ENCODE assay signal across 7 mouse cellular contexts in genomic region chr6:47813257-47813878, GRCm38 (mm10). TPM values are rescaled to one million over a fixed set of nuclear protein-coding genes. Genes with fewer than 3 reads are reported as not detected.
DNase-seq lines count a peak whose midpoint lies in the region; ATAC-seq and TF ChIP-seq lines count a peak whose summit lies in the region.

Pdia4 (minus strand) TSS chr6:47813430.

- H3K9ac ChIP-seq in intestine, postnatal 0 days (ENCODE audit: low read depth, low read length), result peak within 1 kb of the TSS; percentile 69
- peak within 1 kb of the TSS; percentile 90 for H3K9ac ChIP-seq in midbrain, embryonic 12.5 days (replicated peaks)

- H3K36me3 ChIP-seq in embryonic facial prominence, embryonic 10.5 days (replicated peaks), result peaks cover 35% of the 10 kb centered on the region
- H3K36me3 ChIP-seq in intestine, postnatal 0 days (ENCODE audit: control insufficient read depth, insufficient read depth), result 0 out of 2 replicates have a peak, but pooled peaks cover 4% of the 10 kb centered on the region
- H3K36me3 ChIP-seq in midbrain, embryonic 12.5 days, result peaks cover 16% of the 10 kb centered on the region
- no peaks in the 10 kb centered on the region for H3K36me3 ChIP-seq in small intestine, adult 2 months (ENCODE audit: control insufficient read depth, insufficient read depth, low read length)

- WGBS in embryonic facial prominence, embryonic 10.5 days, result under 1% methylated on average over 44 of the region's 44 CpGs
- under 1% methylated on average over 44 of the region's 44 CpGs for WGBS in intestine, postnatal 0 days
- WGBS in midbrain, embryonic 12.5 days, result under 1% methylated on average over 44 of the region's 44 CpGs
- 1% methylated on average over 44 of the region's 44 CpGs for WGBS in small intestine, adult 2 months

- peak; percentile 90 for TF ChIP-seq POLR2A in small intestine, adult 2 months (IDR thresholded peaks at IDR 0.05; ENCODE audit: low read depth, low read length)

- ATAC-seq in intestine, postnatal 0 days, result peak; percentile 98
- peak; percentile 100 for ATAC-seq in midbrain, embryonic 12.5 days (ENCODE audit: low FRiP score, low read depth)

- peak within 1 kb of the TSS; percentile 95 for H3K27ac ChIP-seq in embryonic facial prominence, embryonic 10.5 days (replicated peaks)
- H3K27ac ChIP-seq in intestine, postnatal 0 days (ENCODE audit: low read depth, low read length), result peak within 1 kb of the TSS; percentile 91
- peak within 1 kb of the TSS; percentile 95 for H3K27ac ChIP-seq in midbrain, embryonic 12.5 days (replicated peaks)
- H3K27ac ChIP-seq in small intestine, adult 2 months (ENCODE audit: insufficient read depth, low read depth, low read length), result peak within 1 kb of the TSS; percentile 70

- peaks cover 36% of the 10 kb centered on the region for H3K4me1 ChIP-seq in embryonic facial prominence, embryonic 10.5 days
- H3K4me1 ChIP-seq in intestine, postnatal 0 days (replicated peaks; ENCODE audit: control insufficient read depth, insufficient read depth, low read length), result peaks cover 7% of the 10 kb centered on the region
- H3K4me1 ChIP-seq in midbrain, embryonic 12.5 days, result peaks cover 32% of the 10 kb centered on the region
- H3K4me1 ChIP-seq in small intestine, adult 2 months (ENCODE audit: control insufficient read depth, insufficient read depth, insufficient read length, low read length), result peaks cover 7% of the 10 kb centered on the region; the same call in 1 of the 2 replicates

- intact Hi-C loops in left cerebral cortex, postnatal 4 days (cut with DNase I), result no loop called here

- H3K9me3 ChIP-seq in embryonic facial prominence, embryonic 10.5 days, result no peaks in the 10 kb centered on the region
- H3K9me3 ChIP-seq in intestine, postnatal 0 days (ENCODE audit: control insufficient read depth), result no peaks in the 10 kb centered on the region
- H3K9me3 ChIP-seq in midbrain, embryonic 12.5 days, result no peaks in the 10 kb centered on the region

- H3K4me3 ChIP-seq in embryonic facial prominence, embryonic 10.5 days, result peak within 1 kb of the TSS; percentile 85
- peak within 1 kb of the TSS; percentile 78 for H3K4me3 ChIP-seq in intestine, postnatal 0 days (ENCODE audit: low read depth, low read length)
- H3K4me3 ChIP-seq in midbrain, embryonic 12.5 days, result peak within 1 kb of the TSS; percentile 85
- peak within 1 kb of the TSS; percentile 72 for H3K4me3 ChIP-seq in small intestine, adult 2 months (ENCODE audit: low read depth, low read length)

- H3K27me3 ChIP-seq in embryonic facial prominence, embryonic 10.5 days (replicated peaks; ENCODE audit: low read depth, poor library complexity, severe bottlenecking), result no peaks in the 10 kb centered on the region
- no peaks in the 10 kb centered on the region for H3K27me3 ChIP-seq in intestine, postnatal 0 days (replicated peaks; ENCODE audit: control insufficient read depth, insufficient read depth, low read length)
- no peaks in the 10 kb centered on the region for H3K27me3 ChIP-seq in midbrain, embryonic 12.5 days
- no peaks in the 10 kb centered on the region for H3K27me3 ChIP-seq in small intestine, adult 2 months (ENCODE audit: control insufficient read depth, insufficient read depth, low read length)

- H3K4me2 ChIP-seq in intestine, postnatal 0 days (replicated peaks; ENCODE audit: low read depth), result peak within 1 kb of the TSS; percentile 76
- H3K4me2 ChIP-seq in midbrain, embryonic 12.5 days (replicated peaks), result peak within 1 kb of the TSS; percentile 80

- peak; percentile 99 for DNase-seq in adrenal gland, postnatal 10 days
- peak; percentile 100 for DNase-seq in embryonic facial prominence, embryonic 10.5 days (ENCODE audit: low spot score)
- peak; percentile 90 for DNase-seq in gonadal fat pad, adult 2 months (ENCODE audit: low read depth)
- DNase-seq in left cerebral cortex, postnatal 4 days, result peak; percentile 98

- no peak for TF ChIP-seq CTCF in intestine, postnatal 0 days (IDR thresholded peaks at IDR 0.05; ENCODE audit: low read depth)
- no peak for TF ChIP-seq CTCF in small intestine, adult 2 months (IDR thresholded peaks at IDR 0.05; ENCODE audit: extremely low read depth, insufficient read length, insufficient replicate concordance, low read depth, low read length)

RNA-seq across cellular contexts. Expression of gene Pdia4, which starts in this region (rescaled TPM):
- 10 to 100 TPM; 84.9 to 93.6 TPM for total RNA-seq in adrenal gland, postnatal 10 days (2021)
- 323 and 333 TPM in 2 replicates for polyA plus RNA-seq in embryonic facial prominence, embryonic 10.5 days (2016; fragmentation: Nextera tagmentation; extraction: Ambion mirVana)
- 113 and 201 TPM in 2 replicates for polyA plus RNA-seq in gonadal fat pad, adult 2 months (2012; rRNA removed)
- 95.9 and 97.3 TPM in 2 replicates for polyA plus RNA-seq in intestine, postnatal 0 days (2015; fragmentation: Nextera tagmentation; extraction: Ambion mirVana)
- 10 to 100 TPM; 63.0 to 73.0 TPM for total RNA-seq in left cerebral cortex, postnatal 4 days (2021)
- polyA plus RNA-seq in midbrain, embryonic 12.5 days (2016; fragmentation: Nextera tagmentation; extraction: Ambion mirVana), result 204 and 215 TPM in 2 replicates
- 14.9 and 15.3 TPM in 2 replicates for polyA plus RNA-seq in small intestine, adult 2 months (2012; rRNA removed)

Comparison
In these comparisons a context has a peak if more than half of its experiments do, and no peak if none do; other contexts are left out.
1. Peak in every context shown above with its lines: DNase-seq, ATAC-seq, H3K4me3 ChIP-seq and H3K27ac ChIP-seq.